Mouse (Mus musculus) heart, postnatal 25 days (tissue): ENCODE results near the gene Bmi1. TPM values are rescaled to one million over a fixed set of nuclear protein-coding genes. Genes with fewer than 3 reads are reported as not detected.

Experiments used
- DNase-seq: peaks from one replicate; pipeline ENCODE4 v3.0.0; 2022; ENCODE audit warnings: low spot score
- intact Hi-C: fragments of 180-260 bp; cut with DNase I; formaldehyde crosslinking; loops from one replicate; pipeline ENCODE4 v1.15.1; 2025
- total RNA-seq, 2 experiments: library from RNA; stranded (reverse); gene quantifications; 2 replicates each; pipeline ENCODE4 v1.2.3; 2021

Gene Bmi1
- total RNA-seq, 2 experiments from 2014 or later: 65.2 to 72.8 TPM

DNA sequence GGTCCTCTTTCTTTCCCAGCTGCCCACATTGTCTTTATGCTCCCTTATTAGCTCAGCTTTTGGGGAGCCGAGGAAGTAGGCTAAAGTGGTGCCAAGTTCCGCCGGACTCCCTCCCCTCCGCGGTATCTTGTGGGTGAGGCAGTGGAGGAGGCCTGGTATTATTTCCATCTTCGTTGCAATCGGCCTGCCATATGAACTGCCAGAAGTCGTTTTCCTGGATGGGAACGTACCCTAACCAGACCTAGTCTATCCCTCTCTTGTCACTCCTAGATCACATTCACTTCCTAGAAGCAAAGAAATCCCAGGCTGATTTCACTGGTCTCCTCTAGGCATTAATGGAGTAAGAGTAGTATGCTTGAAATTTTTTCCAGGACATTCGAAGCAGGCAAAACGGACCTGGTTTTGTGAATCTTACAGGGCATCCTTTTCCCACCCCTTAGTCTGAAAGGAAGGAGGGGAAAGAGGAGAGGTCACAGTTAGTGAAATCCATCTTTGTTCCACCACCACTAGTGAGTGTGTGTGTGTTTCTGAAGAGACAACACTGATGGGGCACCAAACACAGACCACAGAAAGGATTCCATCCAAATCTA is 22.7 kb downstream of the Bmi1 start:
- intact Hi-C loops: loop anchor here (5.0 to 10.0 kb wide), 2 partner anchors 92 to 295 kb away; partner anchors contain the start of genes 4930426L09Rik and Pip4k2a
- no peak for DNase-seq

DNA sequence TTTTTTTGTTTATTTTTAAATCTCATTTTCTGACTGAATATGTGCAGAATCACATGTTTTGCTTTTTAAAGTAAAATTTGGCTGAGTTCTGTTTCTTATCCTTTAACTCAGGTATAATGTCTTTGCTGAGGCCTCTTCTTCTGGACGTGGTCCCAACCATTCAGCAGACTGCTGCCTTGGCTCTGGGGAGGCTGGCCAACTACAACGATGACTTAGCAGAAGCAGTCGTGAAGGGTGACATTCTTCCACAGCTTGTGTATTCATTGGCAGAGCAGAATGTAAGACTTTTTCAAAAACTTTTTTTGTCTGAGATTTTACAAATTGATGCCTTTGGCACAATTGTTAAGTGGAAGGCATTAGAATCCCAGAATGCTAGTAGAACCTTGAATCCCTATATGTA is 33.5 kb downstream of the Bmi1 start:
- DNase-seq: no peak
- intact Hi-C loops: no loop called here

GRCm38 (mm10) chr2:18713071-18713470 is 36.3 kb downstream of the Bmi1 start:
- intact Hi-C loops: no loop called here
- DNase-seq: no peak

DNA sequence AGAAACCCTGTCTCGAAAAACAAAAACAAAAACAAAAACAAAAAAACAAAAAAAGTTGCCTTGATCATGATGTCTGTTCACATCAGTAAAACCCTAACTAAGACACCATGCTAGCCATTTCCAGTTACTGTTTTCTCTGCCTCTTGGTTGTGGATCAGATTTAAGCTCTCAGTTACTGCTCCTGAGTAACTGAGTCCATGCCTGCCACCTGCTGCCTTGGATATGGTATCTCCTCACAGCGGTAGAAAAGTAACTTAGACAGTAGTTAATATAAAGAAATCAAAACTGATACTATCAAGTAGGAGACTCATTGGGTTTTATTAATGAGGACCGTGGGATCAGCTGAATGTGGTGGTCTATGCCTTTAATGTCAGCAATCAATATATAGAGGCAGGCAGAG is 37.5 kb downstream of the Bmi1 start:
- intact Hi-C loops: no loop called here
- DNase-seq: no peak

DNA sequence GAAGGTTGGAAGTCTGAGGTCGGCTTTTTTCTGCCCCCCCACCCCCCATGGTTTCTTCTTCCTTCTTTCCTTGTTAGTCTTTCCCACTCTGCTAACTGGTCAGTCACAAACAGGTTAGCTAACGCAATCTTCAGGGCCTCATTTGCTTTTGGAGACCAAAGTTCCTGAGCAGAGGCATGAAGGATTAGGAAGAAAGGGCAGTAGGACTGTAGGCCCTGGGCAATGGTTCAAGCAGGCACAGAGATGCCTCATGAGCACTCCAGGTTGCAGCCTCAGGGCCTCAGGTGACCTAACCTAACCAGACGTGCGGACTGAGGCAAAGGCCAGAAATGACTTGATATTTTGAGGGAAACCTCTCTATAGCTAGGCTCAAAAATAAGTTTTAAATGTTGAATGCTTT is 41.7 kb downstream of the Bmi1 start:
- no peak for DNase-seq
- intact Hi-C loops: no loop called here

DNA sequence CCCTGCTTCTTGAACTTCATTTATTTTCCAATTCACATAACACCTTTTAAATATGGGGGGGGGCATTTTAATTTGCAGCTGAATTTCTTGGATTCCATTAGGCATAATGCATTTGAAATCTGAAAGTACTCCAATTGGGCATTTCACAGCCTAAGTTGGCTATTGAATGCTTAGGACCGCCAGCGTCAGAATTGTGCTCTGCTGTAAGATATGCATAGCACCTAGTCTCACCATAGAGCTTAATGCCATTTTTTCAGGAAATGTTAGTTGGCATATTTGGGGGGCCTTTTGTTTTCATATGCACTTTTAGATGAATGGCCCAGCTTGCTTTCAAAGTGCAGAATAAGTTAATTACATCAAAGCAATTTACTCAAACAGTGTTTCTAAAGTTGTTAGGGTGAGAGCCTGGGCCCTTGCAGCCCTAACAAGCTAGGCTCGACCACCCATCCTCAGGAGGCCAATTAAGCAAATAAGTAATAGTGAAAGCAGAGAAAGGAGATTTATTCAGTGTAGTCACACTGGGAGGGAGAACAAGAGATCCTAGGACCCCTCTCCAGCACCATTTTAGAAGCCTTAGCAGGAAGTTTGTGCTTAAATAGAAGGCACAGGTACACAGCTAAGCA is 45.5 kb downstream of the Bmi1 start:
- intact Hi-C loops: no loop called here
- no peak for DNase-seq

- intact Hi-C loops: no loop called here
- DNase-seq: no peak
These were observed 47.6 kb downstream of the Bmi1 start for GRCm38 (mm10) chr2:18724462-18724861.

DNA sequence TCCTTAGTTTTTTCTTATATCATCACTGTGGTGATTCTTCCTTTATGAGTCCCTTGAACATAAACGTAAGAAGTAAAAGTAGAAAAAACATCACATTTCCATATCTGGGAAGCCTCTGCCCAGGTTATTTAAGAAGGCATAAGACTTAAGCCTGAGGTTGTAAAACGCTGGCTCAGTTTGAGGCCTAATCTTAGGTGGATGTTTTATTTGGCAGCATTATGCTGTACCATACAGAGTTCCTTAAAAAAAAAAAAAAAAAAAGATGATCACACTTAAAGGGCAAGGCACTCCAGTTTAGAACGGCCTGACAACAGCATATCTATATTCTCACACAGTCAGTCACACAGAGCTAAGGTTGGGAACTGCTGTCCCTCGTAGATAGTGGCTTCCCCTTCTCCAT is 49.1 kb downstream of the Bmi1 start:
- no peak for DNase-seq
- intact Hi-C loops: no loop called here

DNA sequence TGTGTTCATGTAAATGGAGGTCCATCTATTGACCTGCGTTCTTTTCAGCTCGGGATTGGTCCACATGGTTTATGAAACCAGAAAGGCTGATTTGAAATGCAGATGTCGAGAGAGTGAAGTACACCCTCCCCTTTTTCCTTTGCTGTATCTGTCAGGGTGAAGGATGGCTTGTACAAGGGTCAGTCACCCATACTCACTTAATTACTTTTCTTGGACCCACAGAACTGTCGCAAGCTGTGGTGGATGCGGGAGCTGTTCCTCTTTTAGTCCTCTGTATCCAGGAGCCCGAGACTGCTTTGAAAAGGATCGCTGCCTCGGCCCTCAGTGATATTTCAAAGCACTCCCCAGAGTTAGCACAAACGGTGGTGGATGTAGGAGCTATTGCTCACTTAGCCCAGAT is 54.9 kb downstream of the Bmi1 start:
- intact Hi-C loops: no loop called here

DNA sequence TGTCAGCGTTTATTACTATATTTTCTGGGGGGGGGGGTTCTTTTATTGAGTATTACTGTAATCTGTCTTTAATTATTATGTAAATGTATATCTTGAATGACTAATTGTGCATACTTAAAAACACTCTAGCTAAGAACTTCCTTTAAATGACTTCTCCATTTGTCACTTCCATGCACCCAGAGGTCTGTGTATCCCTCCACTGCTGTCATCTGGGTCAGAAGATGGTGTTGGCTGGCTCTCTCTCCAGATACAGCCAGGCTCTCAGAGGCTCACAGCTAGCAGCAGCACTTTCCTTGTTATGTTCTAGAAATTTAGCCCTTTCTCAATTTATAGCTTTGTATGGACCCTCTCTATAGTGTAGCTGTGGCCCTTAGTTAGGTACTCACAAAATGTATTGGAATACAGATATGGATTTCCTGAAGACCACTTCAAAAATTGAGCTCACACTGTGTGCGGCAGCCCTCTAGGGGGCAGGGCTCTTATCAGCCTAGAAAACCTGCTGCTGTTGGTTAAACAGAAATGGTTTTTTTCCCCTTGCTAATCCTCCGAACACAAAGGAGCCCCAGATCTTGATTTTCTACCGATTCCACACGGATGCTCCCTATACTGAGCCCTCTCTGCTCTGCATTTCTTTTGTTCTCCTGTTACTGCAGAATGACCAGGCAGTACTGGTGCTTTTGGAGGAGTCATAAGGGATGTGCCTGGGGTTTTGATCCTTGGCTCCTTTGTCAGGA is 57.7 kb downstream of the Bmi1 start:
- no peak for DNase-seq
- intact Hi-C loops: no loop called here

More for the DNA sequence above, 54.9 kb downstream of the Bmi1 start:
- DNase-seq: no peak

Other genes with a start within 250 kb of the Bmi1 start
- gene Commd3, start 4.6 kb upstream of the Bmi1 start, total RNA-seq: 100 to 1,000 TPM; 100 to 105 TPM
- under 1 TPM; 0.36 to 0.42 TPM for gene Spag6, start 17.0 kb downstream of the Bmi1 start, total RNA-seq